Mouse (Mus musculus): ENCODE data around the gene Oas1a. TPM values are rescaled to one million over a fixed set of nuclear protein-coding genes. Genes with fewer than 3 reads are reported as not detected.
"Not testable (repeated sequence)": the region's sequence is repeated elsewhere in the genome, so short reads cannot be mapped to it uniquely, and the experiment has no call there.

Oas1a gene
- polyA plus RNA-seq, 1 experiment from 2014 or later, result 2.2 TPM

GRCm38 (mm10) chr5:120924520-120924919 is 17.2 kb upstream of the Oas1a start:
- H3K4me3 ChIP-seq (ENCODE audit: low read length); H3K27ac ChIP-seq (ENCODE audit: low read depth, low read length); H3K36me3 ChIP-seq (ENCODE audit: control insufficient read depth, insufficient read depth, low read length); ATAC-seq (ENCODE audit: low FRiP score, low TSS enrichment); H3K9ac ChIP-seq (ENCODE audit: low read depth, low read length); H3K9me3 ChIP-seq (ENCODE audit: control insufficient read depth, low read length); H3K4me2 ChIP-seq (replicated peaks; ENCODE audit: low read depth, low read length); H3K4me1 ChIP-seq (ENCODE audit: control insufficient read depth, insufficient read depth, low read length); H3K27me3 ChIP-seq (ENCODE audit: control insufficient read depth, insufficient read depth, low read length): not testable (repeated sequence)
- WGBS, result 79% methylated on average over 4 of the region's 4 CpGs

DNA sequence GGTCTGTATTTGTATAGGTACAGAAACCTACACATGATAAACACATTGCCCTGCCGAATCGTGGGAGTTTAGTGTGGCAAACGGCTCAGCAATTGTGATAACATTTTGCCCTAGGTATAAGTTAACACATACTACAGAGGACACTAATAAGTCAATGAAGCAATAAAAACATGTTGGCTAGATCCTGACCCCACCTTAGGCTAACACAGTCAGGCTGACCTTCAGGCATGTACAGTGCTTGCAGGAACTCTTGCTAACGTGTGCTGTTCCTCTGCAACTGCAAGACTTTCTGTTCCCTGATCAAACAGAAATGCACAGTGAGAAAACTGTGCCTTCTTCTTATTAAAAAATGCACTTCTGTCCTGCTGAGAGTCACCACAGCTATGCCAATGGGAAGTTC is 16.6 kb upstream of the Oas1a start:
- Histone ChIP-seq H3K9ac (ENCODE audit: low read depth, low read length) (no peak overlapping the region), H3K27me3 (ENCODE audit: control insufficient read depth, insufficient read depth, low read length) (no peaks in the 10 kb centered on the region), H3K4me1 (ENCODE audit: control insufficient read depth, insufficient read depth, low read length) (no peaks in the 10 kb centered on the region), H3K27ac (ENCODE audit: low read depth, low read length) (no peak overlapping the region), H3K36me3 (ENCODE audit: control insufficient read depth, insufficient read depth, low read length) (no peaks in the 10 kb centered on the region), H3K9me3 (ENCODE audit: control insufficient read depth, low read length) (no peaks in the 10 kb centered on the region), H3K4me3 (ENCODE audit: low read length) (no peak overlapping the region), H3K4me2 (replicated peaks; ENCODE audit: low read depth, low read length) (no peak overlapping the region)
- ATAC-seq (ENCODE audit: low FRiP score, low TSS enrichment), result no peak
- WGBS, result 60% methylated on average over 4 of the region's 4 CpGs

DNA sequence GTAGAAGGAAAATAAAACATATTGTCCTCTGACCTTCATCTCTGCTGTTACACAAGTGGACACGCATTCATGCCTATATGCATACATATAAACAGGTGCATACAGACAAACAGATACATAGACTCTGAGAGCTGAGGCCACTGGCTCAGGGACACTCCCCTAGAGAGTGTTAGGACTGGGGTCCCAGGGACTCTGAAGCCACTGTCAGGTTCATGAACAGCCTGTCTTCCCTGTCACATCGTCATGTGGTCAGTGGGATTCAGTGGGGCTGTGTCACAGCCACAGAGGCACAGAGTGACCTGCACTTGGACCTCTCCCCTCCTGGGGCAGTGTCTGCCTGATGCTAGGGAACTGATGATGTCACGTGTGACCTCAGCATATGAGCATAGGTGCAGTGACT is 13.0 kb upstream of the Oas1a start:
- no peak overlapping the region for H3K4me3 ChIP-seq (ENCODE audit: low read length)
- no peak overlapping the region for H3K27ac ChIP-seq (ENCODE audit: low read depth, low read length)
- no peaks in the 10 kb centered on the region for H3K36me3 ChIP-seq (ENCODE audit: control insufficient read depth, insufficient read depth, low read length)
- no peak overlapping the region for H3K9ac ChIP-seq (ENCODE audit: low read depth, low read length)
- 77% methylated on average over 3 of the region's 3 CpGs for WGBS
- no peak for ATAC-seq (ENCODE audit: low FRiP score, low TSS enrichment)
- H3K4me2 ChIP-seq (replicated peaks; ENCODE audit: low read depth, low read length), result no peak overlapping the region
- no peaks in the 10 kb centered on the region for H3K27me3 ChIP-seq (ENCODE audit: control insufficient read depth, insufficient read depth, low read length)
- no peaks in the 10 kb centered on the region for H3K4me1 ChIP-seq (ENCODE audit: control insufficient read depth, insufficient read depth, low read length)
- H3K9me3 ChIP-seq (ENCODE audit: control insufficient read depth, low read length), result no peaks in the 10 kb centered on the region

DNA sequence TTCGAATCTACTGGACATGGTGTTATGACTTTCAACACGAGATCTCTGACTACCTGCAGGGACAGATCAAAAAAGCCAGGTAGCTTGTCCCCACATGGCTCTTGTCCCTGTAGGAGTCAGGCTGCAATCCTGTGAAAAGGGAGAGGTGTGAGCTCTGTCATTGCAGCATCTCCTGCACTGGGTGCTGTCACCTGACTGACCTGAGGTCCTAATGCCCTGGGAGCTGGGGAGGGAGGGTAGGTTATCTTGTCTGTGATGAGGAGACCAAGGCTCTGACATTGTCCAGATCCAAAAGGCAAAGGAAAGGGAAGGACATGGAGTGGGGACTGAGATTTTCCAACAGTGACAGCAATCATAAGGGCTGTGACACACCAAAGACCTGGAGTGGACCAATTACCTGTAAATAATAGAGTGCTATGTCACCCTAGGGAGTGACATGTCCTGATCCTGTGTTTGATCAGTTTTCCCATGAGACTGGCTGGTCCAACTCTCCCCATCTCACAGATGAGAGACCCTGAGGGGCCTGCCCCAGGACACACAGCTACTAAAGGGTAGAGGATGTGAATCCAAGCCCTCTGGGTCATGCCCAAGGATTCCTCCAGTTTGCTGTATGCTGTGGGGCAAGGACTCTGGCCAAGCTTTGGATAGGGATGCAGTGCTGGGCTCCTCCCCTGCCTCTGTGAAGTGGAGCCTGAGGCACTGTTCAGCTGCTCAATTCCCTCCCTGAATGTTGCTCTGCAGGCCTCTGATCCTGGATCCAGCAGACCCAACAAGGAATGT is 12.0 kb upstream of the Oas1a start:
- H3K27ac ChIP-seq (ENCODE audit: low read depth, low read length); H3K27me3 ChIP-seq (ENCODE audit: control insufficient read depth, insufficient read depth, low read length); H3K36me3 ChIP-seq (ENCODE audit: control insufficient read depth, insufficient read depth, low read length); H3K9ac ChIP-seq (ENCODE audit: low read depth, low read length); H3K9me3 ChIP-seq (ENCODE audit: control insufficient read depth, low read length); H3K4me3 ChIP-seq (ENCODE audit: low read length); H3K4me2 ChIP-seq (replicated peaks; ENCODE audit: low read depth, low read length); ATAC-seq (ENCODE audit: low FRiP score, low TSS enrichment); H3K4me1 ChIP-seq (ENCODE audit: control insufficient read depth, insufficient read depth, low read length): not testable (repeated sequence)
- WGBS, result 67% methylated on average over 2 of the region's 2 CpGs

GRCm38 (mm10) chr5:120914204-120914603 is 6.9 kb upstream of the Oas1a start, which contains the start of gene Oas1d:
TSS of gene Oas1d (plus strand) at chr5:120914536.
- not testable (repeated sequence) for H3K9ac ChIP-seq (ENCODE audit: low read depth, low read length); H3K4me2 ChIP-seq (replicated peaks; ENCODE audit: low read depth, low read length); H3K4me3 ChIP-seq (ENCODE audit: low read length); H3K36me3 ChIP-seq (ENCODE audit: control insufficient read depth, insufficient read depth, low read length); H3K9me3 ChIP-seq (ENCODE audit: control insufficient read depth, low read length); H3K4me1 ChIP-seq (ENCODE audit: control insufficient read depth, insufficient read depth, low read length); H3K27ac ChIP-seq (ENCODE audit: low read depth, low read length); H3K27me3 ChIP-seq (ENCODE audit: control insufficient read depth, insufficient read depth, low read length); ATAC-seq (ENCODE audit: low FRiP score, low TSS enrichment)
- WGBS, result 41% methylated on average over 8 of the region's 8 CpGs

- 53% methylated on average over 7 of the region's 7 CpGs for WGBS
- no peak for ATAC-seq (ENCODE audit: low FRiP score, low TSS enrichment)
- no peak overlapping the region for H3K27ac ChIP-seq (ENCODE audit: low read depth, low read length)
Observed at GRCm38 (mm10) chr5:120908196-120908920, 1.0 kb upstream of the Oas1a start.

DNA sequence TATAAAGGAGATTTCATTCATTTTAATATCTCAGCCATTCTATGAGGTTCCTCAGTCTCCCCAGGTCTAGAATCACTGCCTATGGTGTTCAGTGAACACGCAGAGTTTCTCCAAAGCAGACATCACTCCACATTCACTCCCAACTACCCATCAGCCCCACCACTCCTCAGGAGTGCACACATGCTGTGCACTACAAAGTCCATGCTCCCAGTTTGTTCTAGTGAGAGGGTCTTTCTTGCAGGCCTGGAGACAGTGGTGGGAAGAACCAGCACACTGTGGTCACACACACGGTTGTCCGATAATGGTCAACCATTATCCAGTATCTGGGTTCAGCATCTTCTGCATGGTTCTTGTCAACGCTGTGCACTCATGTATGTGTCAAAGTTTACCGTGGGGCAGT is 5.3 kb downstream of the Oas1a start:
- ATAC-seq (ENCODE audit: low FRiP score, low TSS enrichment), result no peak
- Histone ChIP-seq H3K4me1 (ENCODE audit: control insufficient read depth, insufficient read depth, low read length) (no peaks in the 10 kb centered on the region), H3K4me2 (replicated peaks; ENCODE audit: low read depth, low read length) (no peak overlapping the region), H3K9me3 (ENCODE audit: control insufficient read depth, low read length) (no peaks in the 10 kb centered on the region), H3K9ac (ENCODE audit: low read depth, low read length) (no peak overlapping the region), H3K27ac (ENCODE audit: low read depth, low read length) (no peak overlapping the region), H3K4me3 (ENCODE audit: low read length) (no peak overlapping the region), H3K36me3 (ENCODE audit: control insufficient read depth, insufficient read depth, low read length) (no peaks in the 10 kb centered on the region), H3K27me3 (ENCODE audit: control insufficient read depth, insufficient read depth, low read length) (no peaks in the 10 kb centered on the region)
- WGBS, result 92% methylated on average over 5 of the region's 5 CpGs

More at GRCm38 (mm10) chr5:120908196-120908920, 1.0 kb upstream of the Oas1a start:
- Histone ChIP-seq H3K36me3 (ENCODE audit: control insufficient read depth, insufficient read depth, low read length) (no peaks in the 10 kb centered on the region), H3K4me1 (ENCODE audit: control insufficient read depth, insufficient read depth, low read length) (no peaks in the 10 kb centered on the region), H3K9ac (ENCODE audit: low read depth, low read length) (no peak overlapping the region), H3K9me3 (ENCODE audit: control insufficient read depth, low read length) (no peaks in the 10 kb centered on the region), H3K27me3 (ENCODE audit: control insufficient read depth, insufficient read depth, low read length) (no peaks in the 10 kb centered on the region), H3K4me3 (ENCODE audit: low read length) (no peak overlapping the region), H3K4me2 (replicated peaks; ENCODE audit: low read depth, low read length) (no peak overlapping the region)

GRCm38 (mm10) chr5:120900666-120901065 is 6.7 kb downstream of the Oas1a start:
- ATAC-seq (ENCODE audit: low FRiP score, low TSS enrichment), result no peak
- Histone ChIP-seq H3K27ac (ENCODE audit: low read depth, low read length) (no peak overlapping the region), H3K4me3 (ENCODE audit: low read length) (no peak overlapping the region), H3K9ac (ENCODE audit: low read depth, low read length) (no peak overlapping the region), H3K4me1 (ENCODE audit: control insufficient read depth, insufficient read depth, low read length) (no peaks in the 10 kb centered on the region), H3K27me3 (ENCODE audit: control insufficient read depth, insufficient read depth, low read length) (no peaks in the 10 kb centered on the region), H3K9me3 (ENCODE audit: control insufficient read depth, low read length) (no peaks in the 10 kb centered on the region), H3K36me3 (ENCODE audit: control insufficient read depth, insufficient read depth, low read length) (no peaks in the 10 kb centered on the region), H3K4me2 (replicated peaks; ENCODE audit: low read depth, low read length) (no peak overlapping the region)
- WGBS, result 63% methylated on average over 1 of the region's 1 CpGs

DNA sequence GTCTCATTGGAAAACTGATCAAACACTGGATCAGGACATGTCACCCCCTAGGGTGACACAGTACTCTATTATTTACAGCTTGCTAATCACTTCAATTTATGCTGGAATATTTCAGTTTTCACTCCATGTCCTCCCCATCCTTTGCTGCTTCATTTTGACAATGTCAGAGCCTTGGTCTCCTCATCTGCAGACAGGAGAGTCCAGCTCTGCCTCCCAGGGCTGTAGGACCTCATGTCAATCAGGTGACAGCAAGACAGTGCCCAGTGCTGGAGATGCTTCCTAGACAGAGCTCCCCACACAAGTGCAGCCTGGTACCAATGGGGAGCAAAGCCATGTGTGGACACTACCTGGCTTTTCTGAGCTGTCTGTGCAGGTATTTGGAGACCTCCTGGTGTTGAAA is 8.6 kb downstream of the Oas1a start:
- ATAC-seq (ENCODE audit: low FRiP score, low TSS enrichment), result no peak
- H3K27me3 ChIP-seq (ENCODE audit: control insufficient read depth, insufficient read depth, low read length), result no peaks in the 10 kb centered on the region
- H3K4me3 ChIP-seq (ENCODE audit: low read length), result no peak overlapping the region

More for the DNA sequence above, 8.6 kb downstream of the Oas1a start:
- Histone ChIP-seq H3K4me2 (replicated peaks; ENCODE audit: low read depth, low read length) (no peak overlapping the region), H3K27ac (ENCODE audit: low read depth, low read length) (no peak overlapping the region), H3K9ac (ENCODE audit: low read depth, low read length) (no peak overlapping the region), H3K9me3 (ENCODE audit: control insufficient read depth, low read length) (no peaks in the 10 kb centered on the region), H3K36me3 (ENCODE audit: control insufficient read depth, insufficient read depth, low read length) (no peaks in the 10 kb centered on the region), H3K4me1 (ENCODE audit: control insufficient read depth, insufficient read depth, low read length) (no peaks in the 10 kb centered on the region)

Measured in kidney, embryonic 14.5 days (tissue).